Mouse (Mus musculus): ENCODE results near the gene Adcyap1. TPM values are rescaled to one million over a fixed set of nuclear protein-coding genes. Genes with fewer than 3 reads are reported as not detected.

Adcyap1 gene
- polyA plus RNA-seq, 1 experiment from 2014 or later = 27.9 TPM

- H3K9me3 ChIP-seq (ENCODE audit: control insufficient read depth, low read length) = no peaks in the 10 kb centered on the region
- H3K4me3 ChIP-seq (replicated peaks; ENCODE audit: low read length) = peak overlapping the region; percentile 37
- ATAC-seq (ENCODE audit: low FRiP score) (peak; percentile 52), DNase-seq (ENCODE audit: low spot score) (peak; percentile 48)
- H3K27me3 ChIP-seq (ENCODE audit: control insufficient read depth, insufficient read depth, low read length) = peaks cover 51% of the 10 kb centered on the region
- peak overlapping the region; percentile 80 for H3K27ac ChIP-seq
- under 1% methylated on average over 44 of the region's 44 CpGs for WGBS
- H3K9ac ChIP-seq = peak overlapping the region; percentile 61
- peaks cover 13% of the 10 kb centered on the region; the same call in 1 of the 2 replicates for H3K4me1 ChIP-seq (replicated peaks; ENCODE audit: control insufficient read depth, insufficient read depth, low read length)
- H3K4me2 ChIP-seq (replicated peaks) = peak overlapping the region; percentile 63
- H3K36me3 ChIP-seq (replicated peaks; ENCODE audit: control insufficient read depth, insufficient read depth) = no peaks in the 10 kb centered on the region
Observed at GRCm38 (mm10) chr17:93202165-93203075, 3.6 kb downstream of the Adcyap1 start.

- Histone ChIP-seq H3K27me3 (ENCODE audit: control insufficient read depth, insufficient read depth, low read length) (peaks cover 42% of the 10 kb centered on the region), H3K4me3 (replicated peaks; ENCODE audit: low read length) (peak overlapping the region; percentile 37), H3K4me1 (replicated peaks; ENCODE audit: control insufficient read depth, insufficient read depth, low read length) (peaks cover 13% of the 10 kb centered on the region; the same call in 1 of the 2 replicates), H3K9ac (peak overlapping the region; percentile 61), H3K27ac (peak overlapping the region; percentile 80), H3K4me2 (replicated peaks) (peak overlapping the region; percentile 63), H3K9me3 (ENCODE audit: control insufficient read depth, low read length) (no peaks in the 10 kb centered on the region), H3K36me3 (replicated peaks; ENCODE audit: control insufficient read depth, insufficient read depth) (no peaks in the 10 kb centered on the region)
- under 1% methylated on average over 34 of the region's 34 CpGs for WGBS
- peak; percentile 61 for DNase-seq (ENCODE audit: low spot score)
- ATAC-seq (ENCODE audit: low FRiP score) = peak; percentile 38
Observed at GRCm38 (mm10) chr17:93203076-93204031, 4.5 kb downstream of the Adcyap1 start.

GRCm38 (mm10) chr17:93217785-93218184 is 19.0 kb downstream of the Adcyap1 start:
- 93% methylated on average over 6 of the region's 6 CpGs for WGBS
- Histone ChIP-seq H3K4me1 (replicated peaks; ENCODE audit: control insufficient read depth, insufficient read depth, low read length) (no peaks in the 10 kb centered on the region), H3K36me3 (replicated peaks; ENCODE audit: control insufficient read depth, insufficient read depth) (no peaks in the 10 kb centered on the region), H3K4me3 (replicated peaks; ENCODE audit: low read length) (no peak overlapping the region), H3K27ac (no peak overlapping the region), H3K9ac (no peak overlapping the region), H3K4me2 (replicated peaks) (no peak overlapping the region), H3K9me3 (ENCODE audit: control insufficient read depth, low read length) (no peaks in the 10 kb centered on the region), H3K27me3 (ENCODE audit: control insufficient read depth, insufficient read depth, low read length) (no peaks in the 10 kb centered on the region)
- no peak for ATAC-seq (ENCODE audit: low FRiP score)
- DNase-seq (ENCODE audit: low spot score) = no peak

- 72% methylated on average over 2 of the region's 2 CpGs for WGBS
- Histone ChIP-seq H3K27ac (no peak overlapping the region), H3K9me3 (ENCODE audit: control insufficient read depth, low read length) (no peaks in the 10 kb centered on the region), H3K4me2 (replicated peaks) (no peak overlapping the region), H3K4me1 (replicated peaks; ENCODE audit: control insufficient read depth, insufficient read depth, low read length) (no peaks in the 10 kb centered on the region), H3K36me3 (replicated peaks; ENCODE audit: control insufficient read depth, insufficient read depth) (no peaks in the 10 kb centered on the region), H3K27me3 (ENCODE audit: control insufficient read depth, insufficient read depth, low read length) (no peaks in the 10 kb centered on the region), H3K4me3 (replicated peaks; ENCODE audit: low read length) (no peak overlapping the region), H3K9ac (no peak overlapping the region)
- ATAC-seq (ENCODE audit: low FRiP score) (no peak), DNase-seq (ENCODE audit: low spot score) (no peak)
Observed at GRCm38 (mm10) chr17:93218640-93219039, 19.8 kb downstream of the Adcyap1 start.

- Histone ChIP-seq H3K4me1 (replicated peaks; ENCODE audit: control insufficient read depth, insufficient read depth, low read length) (no peaks in the 10 kb centered on the region), H3K4me3 (replicated peaks; ENCODE audit: low read length) (no peak overlapping the region), H3K36me3 (replicated peaks; ENCODE audit: control insufficient read depth, insufficient read depth) (no peaks in the 10 kb centered on the region), H3K9me3 (ENCODE audit: control insufficient read depth, low read length) (no peaks in the 10 kb centered on the region), H3K4me2 (replicated peaks) (no peak overlapping the region), H3K9ac (no peak overlapping the region), H3K27me3 (ENCODE audit: control insufficient read depth, insufficient read depth, low read length) (no peaks in the 10 kb centered on the region), H3K27ac (no peak overlapping the region)
- ATAC-seq (ENCODE audit: low FRiP score) (no peak), DNase-seq (ENCODE audit: low spot score) (no peak)
Observed at GRCm38 (mm10) chr17:93237355-93237754, 38.5 kb downstream of the Adcyap1 start.
